Mouse (Mus musculus): Measurements from ENCODE around the gene Ubr4.

DNA sequence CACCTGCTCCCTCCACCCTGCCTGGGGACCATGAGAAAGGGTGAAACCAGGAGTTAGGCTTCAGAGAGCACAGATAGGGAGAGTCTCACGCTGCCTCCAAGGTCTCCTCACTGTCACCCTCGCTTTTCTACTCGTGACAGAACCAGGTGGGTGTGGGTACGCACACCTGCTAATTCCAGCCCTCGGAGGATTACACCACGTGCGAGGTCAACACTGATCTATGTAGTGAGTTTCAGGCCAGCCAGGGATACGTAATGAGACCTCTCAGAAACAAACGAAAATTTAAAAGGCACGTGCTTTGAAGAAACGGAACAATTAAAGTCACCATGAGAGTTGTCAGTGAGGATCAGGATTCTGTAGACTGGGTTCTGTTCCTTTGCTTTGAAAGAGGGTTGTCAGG is 34.0 kb upstream of the Ubr4 start:
- no peak for TF ChIP-seq POLR2A (IDR thresholded peaks at IDR 0.05; ENCODE audit: insufficient read length, low read depth)
- no peak for TF ChIP-seq TCF3 (IDR thresholded peaks at IDR 0.05; ENCODE audit: insufficient read length, low read depth)
- no peak for TF ChIP-seq SRF (IDR thresholded peaks at IDR 0.05; ENCODE audit: control insufficient read depth, insufficient read length, low read depth)
- no peak for TF ChIP-seq E2F4 (IDR thresholded peaks at IDR 0.05; ENCODE audit: insufficient read depth)
- no peak for TF ChIP-seq POLR2AphosphoS2 (IDR thresholded peaks at IDR 0.05; ENCODE audit: insufficient read length, low read depth)
- TF ChIP-seq USF1 (IDR thresholded peaks at IDR 0.05; ENCODE audit: low read depth) = no peak
- TF ChIP-seq MYOD1 (IDR thresholded peaks at IDR 0.05; ENCODE audit: control insufficient read depth in 1 of 3, insufficient read length in 2 of 3, low read depth in 2 of 3) = no peak
- no peak for TF ChIP-seq TCF12 (IDR thresholded peaks at IDR 0.05; ENCODE audit: insufficient read depth, poor library complexity, severe bottlenecking)
- no peak for TF ChIP-seq MYOG (IDR thresholded peaks at IDR 0.05; ENCODE audit: control insufficient read depth in 1 of 3, insufficient read depth in 1 of 3, insufficient read length in 2 of 3, low read depth in 2 of 3)
- no peak for TF ChIP-seq MAX (IDR thresholded peaks at IDR 0.05; ENCODE audit: low read depth)
- no peak for TF ChIP-seq CEBPB (IDR thresholded peaks at IDR 0.05; ENCODE audit: insufficient read depth, poor library complexity, severe bottlenecking)
